Mouse (Mus musculus) brain, embryonic 18.5 days (tissue): ENCODE data around the gene Cldn2.
"Not testable (repeated sequence)": the region's sequence is repeated elsewhere in the genome, so short reads cannot be mapped to it uniquely, and the experiment has no call there.

Experiments used
- DNase-seq: peaks from one replicate; pipeline ENCODE4 v3.0.0-alpha.2; 2012; ENCODE audit warnings: low read depth, low spot score

Gene Cldn2

DNA sequence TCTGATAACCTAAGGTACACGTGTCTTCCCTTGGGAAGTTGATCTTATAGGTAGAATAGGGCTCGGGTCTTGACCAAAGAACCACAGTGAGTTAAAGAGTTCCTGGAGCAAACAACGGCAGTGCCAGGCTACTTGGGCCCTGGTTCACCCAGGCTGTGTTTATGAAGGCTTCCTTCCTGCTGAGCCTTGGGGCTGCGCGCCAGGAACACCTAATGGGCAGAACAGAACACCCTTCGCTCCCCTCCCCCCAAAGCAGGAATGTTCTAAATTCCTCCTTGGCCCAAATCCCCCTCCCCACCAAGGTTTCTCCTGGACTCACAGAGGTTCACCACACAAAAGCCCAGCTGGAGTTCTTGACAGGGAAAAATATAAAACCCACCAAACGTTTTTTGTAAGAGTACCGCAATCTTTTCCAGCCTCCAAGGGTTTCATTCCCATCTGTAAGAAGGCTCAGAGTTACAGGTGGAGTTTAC, at the start of gene Cldn2:
Cldn2 (plus strand) TSS at position 423 of the 473 bp plus-strand sequence.
- no peak for DNase-seq

DNA sequence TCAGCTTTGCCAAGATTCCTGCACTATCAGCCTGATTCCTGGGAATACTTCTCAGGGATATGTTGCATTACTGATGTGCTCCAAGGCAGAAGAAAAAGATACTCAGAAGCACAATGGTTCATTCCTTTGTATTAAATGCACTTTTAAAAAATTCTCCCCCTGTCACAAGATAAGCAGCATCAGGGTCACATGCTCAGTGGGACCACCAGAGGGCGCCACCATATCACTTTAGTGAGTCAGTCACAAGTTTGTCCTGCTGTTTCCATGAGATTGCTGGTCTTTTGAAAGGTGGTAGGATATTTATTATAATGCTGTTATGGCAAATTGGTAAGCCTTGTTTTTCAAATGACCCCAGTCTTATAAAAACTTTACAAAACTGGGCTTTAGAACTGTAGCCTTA, 48.8 kb upstream of the Cldn2 start:
- DNase-seq, result no peak

DNA sequence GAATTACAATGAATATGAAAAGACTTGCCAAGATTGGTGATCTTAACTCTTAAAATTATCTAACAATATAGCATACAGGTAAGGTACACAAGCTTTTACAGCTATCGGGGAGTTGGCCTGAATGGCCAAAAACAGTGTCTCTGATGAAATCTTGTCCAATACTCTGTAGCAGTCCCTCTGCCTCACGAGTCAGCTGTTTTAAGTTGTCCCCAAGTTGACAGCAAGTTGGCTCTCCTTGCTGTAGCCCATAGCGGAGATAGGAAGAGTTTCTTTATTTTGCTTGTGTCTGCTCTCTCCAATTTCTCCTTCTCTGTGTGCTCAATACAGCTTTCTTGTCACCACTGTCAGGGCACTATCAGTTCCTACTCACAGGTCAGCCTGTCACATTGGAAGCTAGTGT, 42.0 kb upstream of the Cldn2 start:
- not testable (repeated sequence) for DNase-seq

DNA sequence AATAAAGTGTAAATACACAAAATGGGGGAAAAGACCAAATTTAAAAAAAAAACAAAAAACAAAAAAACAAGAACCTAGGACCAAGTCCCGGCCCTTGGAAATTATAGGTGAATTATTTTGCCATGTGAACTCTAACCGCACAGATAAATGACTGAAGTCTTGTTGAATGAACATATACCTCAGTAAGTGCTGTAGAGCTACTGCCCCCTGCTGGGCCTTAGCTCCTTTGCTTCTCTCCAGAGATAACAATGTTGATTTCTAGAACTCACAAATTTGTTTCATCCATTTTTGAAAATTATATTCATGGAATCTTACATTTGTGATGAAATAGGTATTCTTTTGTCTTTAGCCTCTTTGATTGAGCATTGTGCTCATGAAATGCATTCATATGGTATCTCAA, 38.1 kb upstream of the Cldn2 start:
- no peak for DNase-seq

DNA sequence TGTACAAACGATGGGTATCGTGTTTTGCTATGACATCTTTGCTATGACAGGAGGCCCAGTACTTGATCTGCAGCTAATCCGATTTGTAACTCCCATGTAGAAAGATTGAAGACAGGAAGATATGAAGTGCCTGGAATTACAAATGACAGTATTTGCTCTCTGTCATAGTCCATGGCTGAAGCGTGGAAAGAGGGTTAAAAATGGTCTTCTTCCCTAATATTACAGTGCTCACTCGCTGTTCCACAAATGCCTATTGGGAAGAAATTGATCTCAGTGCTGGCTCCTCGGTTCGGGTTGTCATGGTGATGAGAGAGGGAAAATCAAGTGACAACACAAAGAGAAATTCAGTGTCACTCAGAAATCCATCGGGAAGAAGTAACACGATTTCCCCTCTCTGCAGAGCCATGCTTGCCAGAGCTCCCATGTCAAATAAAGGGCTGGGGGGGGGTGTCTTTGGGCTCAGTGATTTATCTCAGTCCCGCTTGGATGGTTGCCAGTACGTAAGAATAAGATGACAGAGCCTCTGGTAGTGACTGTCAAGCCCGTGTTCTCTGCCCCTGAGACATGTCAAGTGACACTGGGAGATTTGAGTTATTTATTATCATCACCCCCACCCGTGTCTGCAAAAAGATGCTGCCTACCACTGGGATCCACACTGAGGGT, 30.5 kb upstream of the Cldn2 start:
- DNase-seq, result no peak

DNA sequence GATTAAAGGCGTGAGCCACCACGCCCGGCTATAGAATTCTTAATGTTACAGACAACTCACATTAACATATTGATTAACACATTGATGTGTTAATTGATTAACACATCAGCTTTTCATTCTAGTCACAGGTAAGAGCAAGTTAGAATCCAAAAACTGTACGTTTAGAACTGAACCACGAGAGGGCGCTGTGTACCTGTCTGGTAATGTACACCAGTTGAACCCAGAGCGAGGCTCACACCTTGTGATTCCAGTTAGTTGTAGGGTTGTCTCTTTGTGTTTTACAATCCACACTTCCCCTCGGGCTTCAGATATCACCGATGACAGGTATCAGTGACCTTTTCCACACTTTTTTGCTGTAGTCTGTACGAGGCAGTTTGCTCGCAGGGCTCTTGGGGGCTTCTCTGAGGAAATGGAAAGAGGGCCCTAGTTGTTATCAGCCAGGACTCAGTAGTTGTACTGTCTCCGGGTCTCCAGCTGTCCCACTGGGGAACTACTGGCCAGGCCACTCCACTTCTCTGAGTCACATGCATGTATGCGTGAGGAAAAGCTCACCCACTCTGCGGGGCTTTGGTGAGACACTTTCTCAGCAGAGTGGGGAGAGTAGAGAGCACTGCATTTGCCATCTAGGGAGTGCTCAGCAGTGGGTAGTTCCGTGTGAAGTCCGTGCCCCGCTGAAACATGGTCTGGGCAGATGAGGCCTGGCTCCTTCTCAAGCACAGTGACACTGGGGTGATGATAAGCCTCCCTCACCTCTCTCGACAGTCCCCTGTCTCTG, 26.1 kb upstream of the Cldn2 start:
- DNase-seq, result no peak

DNA sequence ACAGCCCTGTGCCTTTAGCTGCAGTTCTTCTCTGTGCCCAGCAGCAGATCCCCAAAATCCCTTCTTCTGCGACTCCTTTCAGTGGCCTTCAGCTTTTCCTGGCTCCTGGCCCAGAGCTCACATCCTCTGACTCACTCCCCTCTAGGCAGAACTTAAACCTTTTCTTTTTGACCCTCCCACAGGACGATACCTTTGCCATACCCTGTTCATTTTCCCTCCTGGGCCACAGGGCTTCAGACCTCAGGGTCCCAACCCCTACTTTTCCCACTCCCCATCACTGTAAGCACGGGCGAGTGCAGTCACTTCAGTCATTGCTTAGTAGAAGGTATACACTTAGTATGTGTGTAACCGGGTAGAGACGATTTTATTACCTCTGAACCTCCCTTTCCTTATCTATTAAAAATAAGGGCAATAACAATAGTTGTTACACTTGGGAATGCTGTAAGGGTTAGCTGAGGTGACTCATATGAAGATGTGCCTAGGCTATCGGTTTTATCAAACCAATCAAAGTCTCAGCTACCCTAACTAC, 25.5 kb upstream of the Cldn2 start:
- DNase-seq, result no peak

DNA sequence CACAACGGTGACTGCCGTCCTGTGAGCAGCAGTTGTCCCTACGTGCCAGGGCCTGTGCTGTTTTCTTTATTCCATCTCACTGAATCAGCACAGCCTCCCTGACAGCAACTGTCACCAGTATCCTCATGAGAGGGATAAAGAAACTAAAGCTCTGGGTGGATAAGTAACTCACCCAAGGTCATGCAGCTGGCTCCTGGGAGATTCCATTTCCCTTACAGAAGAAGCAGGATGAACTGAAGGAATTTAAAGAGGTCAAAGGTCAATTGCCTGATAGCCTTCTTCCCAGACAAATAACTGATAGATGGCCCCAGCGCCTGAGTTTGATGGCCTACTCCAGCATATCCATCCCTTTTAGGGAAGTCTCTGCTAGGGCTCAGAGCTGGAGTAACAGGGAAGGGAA, 23.3 kb upstream of the Cldn2 start:
- no peak for DNase-seq

DNA sequence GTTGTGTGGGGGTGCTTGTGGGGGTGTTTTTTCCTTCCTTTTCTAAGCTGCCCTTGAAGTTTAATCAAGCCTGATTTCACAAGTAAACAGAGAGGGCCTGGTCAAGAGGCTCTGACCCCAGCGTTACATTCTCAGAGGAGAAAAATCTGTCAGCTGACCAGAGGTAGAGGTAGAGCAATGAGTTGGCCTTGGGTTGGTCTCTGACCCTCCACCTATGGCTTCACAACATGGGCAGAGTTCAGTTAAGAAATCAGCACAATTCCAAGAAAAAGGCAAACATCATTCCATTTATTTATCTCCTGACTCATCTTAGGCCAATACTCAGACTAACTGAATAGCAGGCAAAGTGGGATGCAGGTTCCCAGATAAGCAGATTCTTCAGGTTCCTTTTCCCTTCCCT, 21.7 kb upstream of the Cldn2 start:
- no peak for DNase-seq

DNA sequence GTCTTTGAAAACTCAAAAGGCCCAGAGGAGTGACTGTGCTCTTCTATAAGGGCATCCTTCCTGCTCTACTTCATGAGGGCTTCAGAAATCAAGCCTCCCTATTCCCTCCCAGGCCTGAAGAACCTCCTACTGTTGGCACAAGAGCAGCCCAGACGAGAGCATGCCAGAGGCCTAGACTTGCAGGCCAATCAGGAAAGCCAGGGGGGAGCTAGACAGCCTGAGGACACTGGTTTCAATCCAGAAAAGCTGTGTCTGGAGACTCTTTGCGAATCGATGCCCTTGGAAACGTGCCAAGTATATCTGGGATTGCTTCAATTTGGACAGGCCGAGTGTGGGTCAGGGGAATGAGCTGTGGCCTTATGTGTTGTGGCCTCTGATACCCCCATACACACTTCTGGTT, 21.2 kb upstream of the Cldn2 start:
- no peak for DNase-seq

DNA sequence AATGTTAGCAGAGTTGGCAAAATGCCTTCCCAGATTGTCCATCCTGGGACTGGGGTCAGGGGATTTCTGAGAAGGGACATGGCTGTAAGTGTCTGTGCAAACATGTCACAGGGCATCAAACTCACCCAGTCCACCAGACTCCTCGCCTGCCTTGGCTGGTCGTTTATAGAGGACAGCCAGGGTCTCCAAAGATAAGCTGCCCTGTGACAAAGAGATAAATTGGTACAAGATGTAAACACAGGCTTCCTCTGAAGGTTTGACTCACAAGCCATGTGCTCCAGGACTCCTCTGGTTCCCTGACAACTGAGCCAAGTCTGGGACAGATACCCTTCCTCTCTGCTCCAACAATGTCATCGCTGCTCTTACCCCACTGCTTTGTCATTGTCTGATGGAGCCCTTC, 19.6 kb upstream of the Cldn2 start:
- no peak for DNase-seq

DNA sequence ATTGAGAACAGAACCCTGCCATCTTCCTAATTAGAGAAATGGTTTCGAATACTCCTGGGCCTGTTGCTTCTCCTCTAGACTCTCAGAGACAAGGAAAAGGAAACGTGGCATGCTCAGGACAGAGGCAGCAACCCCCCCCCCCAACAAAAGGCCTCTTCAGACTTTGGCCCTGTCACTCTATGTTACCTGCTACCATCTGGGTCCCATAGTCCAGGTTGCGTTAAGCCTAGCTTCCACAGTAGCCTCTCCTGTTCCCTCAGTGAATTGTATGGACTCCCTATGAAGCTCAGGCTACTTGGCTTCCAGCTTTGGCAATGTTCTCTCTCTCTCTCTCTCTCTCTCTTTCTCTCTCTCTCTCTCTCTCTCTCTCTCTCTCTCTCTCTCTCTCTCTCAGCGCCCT, 19.1 kb upstream of the Cldn2 start:
- no peak for DNase-seq

DNA sequence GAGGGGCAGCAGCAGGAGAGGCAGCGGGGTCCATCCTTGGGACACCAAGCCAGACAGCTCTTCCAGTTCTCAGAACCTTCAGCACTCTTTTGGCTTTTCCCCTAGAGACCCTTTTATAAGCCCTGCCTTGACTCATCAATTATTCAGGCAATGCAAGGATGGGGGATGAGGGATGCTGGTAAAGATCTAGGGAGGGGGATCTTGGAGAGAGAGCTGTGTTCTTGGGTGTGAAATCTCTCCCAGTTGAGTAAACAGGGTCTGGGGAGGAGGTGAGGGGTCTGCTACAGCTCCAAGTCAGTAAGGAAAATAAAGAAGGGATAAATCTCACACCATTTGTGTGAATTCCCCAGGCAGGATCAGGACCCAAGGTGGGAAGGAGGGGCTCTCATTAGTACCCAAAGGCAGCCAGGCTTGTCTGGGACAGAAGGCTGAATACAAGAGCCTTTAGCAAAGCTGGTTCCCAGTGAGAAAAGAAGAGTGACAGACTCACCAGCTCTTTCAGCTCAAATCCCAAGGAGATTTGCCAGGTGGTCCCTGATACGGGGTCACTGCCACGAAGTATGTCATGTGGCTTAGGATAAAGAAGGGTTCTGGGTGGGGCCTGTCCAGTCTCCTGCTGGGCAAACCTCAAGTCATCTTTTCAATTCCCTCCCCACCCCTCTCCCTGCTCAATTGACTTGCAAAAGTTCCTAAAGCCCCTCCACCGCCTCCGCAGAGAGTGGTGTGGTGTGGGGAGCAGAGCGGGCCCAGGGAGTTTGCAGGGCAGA, 18.2 kb upstream of the Cldn2 start, which contains the start of gene Ripply1:
Ripply1 (minus strand) TSS at position 76 of the 767 bp plus-strand sequence.
- DNase-seq, result no peak

DNA sequence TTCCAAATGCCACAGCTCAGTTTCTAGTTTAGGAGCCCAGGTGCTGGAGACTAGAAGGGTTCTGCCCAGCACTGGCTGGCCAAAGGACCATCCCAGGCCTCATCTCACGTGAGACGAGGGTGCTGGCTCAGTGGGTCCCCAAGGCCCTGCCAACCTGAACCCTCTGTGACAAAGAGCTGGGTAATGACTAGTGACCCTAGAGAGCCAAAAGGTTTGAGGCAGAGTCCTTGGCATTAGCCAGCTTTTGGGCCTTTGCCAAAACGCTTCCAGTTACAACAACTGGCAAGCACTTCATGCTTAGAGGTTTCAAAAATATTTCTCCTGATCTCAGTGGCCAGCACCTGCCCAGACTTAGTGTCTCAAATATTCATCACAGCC, 17.6 kb upstream of the Cldn2 start:
- no peak for DNase-seq

DNA sequence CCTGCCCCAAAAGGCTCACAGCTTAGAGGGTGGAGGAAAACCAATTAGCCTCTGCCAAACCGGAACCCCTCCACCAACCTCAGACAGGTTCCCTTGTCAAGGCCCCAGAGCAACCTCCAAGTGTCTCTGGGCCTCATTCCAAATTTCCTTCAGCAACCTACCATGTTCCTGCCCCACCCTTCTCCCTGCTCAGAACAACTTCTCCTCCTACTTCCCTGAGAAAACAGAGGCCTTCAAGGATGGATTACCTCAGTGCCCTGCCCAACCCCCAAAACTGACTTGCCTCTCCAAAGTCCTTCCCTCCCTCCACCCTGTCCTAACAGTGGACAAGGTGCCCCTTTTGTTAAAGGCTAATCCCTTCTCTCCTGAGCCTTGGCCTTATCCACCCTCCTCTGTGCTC, 14.9 kb upstream of the Cldn2 start:
- no peak for DNase-seq

DNA sequence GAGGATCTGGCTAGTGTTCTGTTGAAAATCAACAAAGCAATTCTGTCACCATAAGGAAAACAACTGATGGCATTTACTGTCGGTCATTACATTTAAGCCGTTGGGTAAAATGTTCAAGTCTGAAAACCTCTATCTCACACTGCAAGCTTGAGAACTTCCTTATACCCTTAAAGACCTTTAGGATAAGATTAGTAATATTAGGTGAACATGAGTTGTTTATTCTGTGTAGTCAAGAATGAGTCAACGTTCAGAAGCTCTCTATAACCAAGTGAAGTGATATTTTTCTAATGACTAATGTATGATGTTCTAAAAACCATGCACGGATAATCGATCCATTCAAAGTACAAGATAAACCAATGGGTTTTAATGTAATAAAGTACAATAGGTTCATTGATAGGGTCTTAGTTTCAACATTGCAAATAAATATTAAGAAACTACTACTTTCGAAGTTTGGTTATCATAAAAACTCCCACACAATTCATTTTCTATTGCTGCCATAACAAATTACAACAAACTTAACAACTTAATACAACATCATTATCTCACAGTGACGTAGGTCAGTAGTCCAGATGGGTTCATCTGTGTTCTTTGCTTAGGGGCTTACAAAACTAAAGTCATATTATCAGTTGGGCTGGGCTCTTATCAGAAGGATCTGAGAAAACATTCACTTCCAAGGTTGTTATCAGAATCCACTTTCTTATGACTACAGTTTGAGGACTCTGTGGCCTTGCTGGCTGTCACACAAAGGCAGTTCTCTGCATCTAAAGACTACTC, 6.4 kb upstream of the Cldn2 start:
- DNase-seq, result no peak

DNA sequence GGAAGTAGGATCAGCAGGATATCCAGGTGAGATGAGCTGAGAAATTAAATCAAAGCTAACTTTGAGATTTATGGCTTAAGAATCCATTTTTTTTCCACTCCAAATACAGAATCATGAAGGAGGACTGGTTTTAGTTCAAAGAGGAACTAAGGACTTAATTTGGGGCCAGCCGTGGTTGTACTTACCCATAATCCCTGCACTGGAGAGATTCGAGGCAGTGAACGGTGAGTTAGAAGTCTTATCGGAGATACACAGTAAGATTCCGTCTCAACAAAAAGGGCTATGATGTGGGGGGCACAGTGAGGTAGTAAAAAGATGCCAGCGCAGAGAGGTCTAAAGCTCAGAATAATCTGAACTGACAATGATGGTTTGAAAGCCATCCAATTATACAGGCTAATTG, 4.6 kb upstream of the Cldn2 start:
- DNase-seq, result no peak

DNA sequence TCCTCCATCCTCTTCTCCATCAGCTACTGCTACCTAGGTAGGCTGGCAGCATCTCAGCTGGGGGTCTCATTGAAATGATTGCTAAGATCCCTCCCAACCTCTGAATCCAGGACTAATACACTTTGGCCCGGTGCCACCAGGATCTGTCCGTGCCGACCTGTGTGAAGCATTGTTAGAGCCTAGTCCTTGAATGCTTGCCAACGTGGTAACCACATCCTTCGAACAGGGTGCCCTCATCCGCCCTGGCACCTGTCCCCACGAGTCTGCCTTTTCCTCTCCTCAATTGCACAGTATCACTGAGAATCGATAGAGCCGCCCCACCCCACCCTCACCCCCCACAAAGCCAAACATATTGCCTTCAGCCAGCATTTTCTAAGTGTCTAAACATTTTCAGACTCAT, 2.8 kb upstream of the Cldn2 start:
- DNase-seq, result no peak

DNA sequence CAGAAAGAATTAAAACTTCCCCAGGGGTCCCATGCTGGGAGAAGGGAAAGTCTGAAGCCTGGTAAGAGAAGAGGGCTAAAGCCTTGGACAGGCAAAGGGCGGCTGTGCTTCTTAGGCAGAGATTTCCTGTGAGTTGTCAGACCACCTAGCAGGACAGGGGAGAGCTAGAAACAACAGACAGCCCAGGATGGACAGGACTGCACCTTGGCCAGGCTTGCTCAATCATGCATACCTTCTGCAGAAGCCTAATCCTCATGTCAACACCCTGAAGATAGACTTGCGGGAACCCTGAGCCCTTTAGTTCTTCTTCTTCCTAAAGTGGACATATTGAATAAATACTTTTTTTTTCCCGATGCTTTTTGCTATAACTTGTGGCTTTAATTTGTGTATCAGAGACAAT, 675 bp upstream of the Cldn2 start:
- no peak for DNase-seq

DNA sequence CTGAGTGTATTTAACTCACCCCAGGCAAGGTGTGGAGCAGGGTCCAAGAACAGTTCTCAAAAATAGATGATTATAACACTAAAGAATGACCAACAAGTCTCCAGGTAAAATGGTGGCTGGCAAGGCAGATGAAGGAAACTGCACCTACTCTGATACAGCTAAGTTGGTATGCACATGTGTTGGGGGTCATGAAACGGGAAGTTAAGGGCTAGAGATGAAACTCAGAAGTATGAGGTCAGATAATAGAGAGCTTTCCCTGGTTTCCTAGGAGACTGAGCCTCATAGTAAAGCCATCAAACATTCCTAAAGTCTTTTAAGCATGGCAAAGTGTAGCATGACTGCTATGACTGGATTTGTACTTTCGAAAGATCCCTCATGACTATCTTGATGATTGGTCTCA, 2.4 kb downstream of the Cldn2 start:
- no peak for DNase-seq

DNA sequence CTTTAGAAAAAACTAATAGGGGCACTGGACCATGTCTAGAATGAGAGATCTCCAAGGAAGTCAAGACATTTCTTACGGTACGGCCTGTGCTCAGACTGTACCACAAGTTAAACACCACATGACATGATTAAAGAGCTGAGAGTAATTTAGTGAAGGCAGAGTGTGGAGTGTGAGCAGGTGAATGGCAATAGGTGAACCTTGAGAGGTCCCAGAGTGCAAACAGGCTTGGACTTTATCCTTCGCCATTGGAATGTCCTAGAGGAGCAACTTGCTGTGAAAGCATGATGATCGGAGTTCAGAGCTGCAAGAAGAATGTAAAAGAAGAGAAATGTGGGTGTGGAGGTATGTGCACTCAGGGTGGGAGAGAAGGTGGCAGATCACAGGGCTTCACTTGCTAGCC, 5.3 kb downstream of the Cldn2 start:
- DNase-seq, result no peak

DNA sequence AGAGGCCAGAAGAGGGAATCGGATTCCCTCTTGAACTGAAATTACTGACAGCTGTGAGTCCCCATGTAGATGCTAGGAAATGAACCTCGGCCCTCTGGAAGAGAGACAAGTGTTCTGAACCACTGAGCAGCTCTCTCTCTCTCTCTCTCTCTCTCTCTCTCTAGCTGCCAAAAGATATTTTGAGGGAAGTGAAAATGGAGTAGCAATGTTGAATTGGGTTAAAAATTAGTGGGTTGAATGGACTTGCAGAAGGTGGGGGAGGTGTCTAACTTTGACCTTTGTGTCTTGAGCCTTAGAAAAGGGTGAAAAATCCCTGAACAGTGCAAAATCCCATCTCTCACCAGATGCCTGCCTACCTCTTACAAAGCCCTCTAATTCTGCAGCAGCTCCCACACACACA, 6.8 kb downstream of the Cldn2 start:
- DNase-seq, result no peak
